Mouse (Mus musculus) hindbrain, embryonic 12.5 days (tissue): Measurements from ENCODE around the gene Gm15056. TPM values are rescaled to one million over a fixed set of nuclear protein-coding genes. Genes with fewer than 3 reads are reported as not detected.

Experiments used
- ATAC-seq: fragments of 200-750 bp; cut with Nextera tagmentation; 2 replicates; pipeline ENCODE4 v1.8.0; 2017; ENCODE audit warnings: moderate TSS enrichment; ENCODE audit not compliant: low FRiP score
- H3K27ac ChIP-seq: fragments of 300-500 bp; sonication (generic); 2 replicates; pipeline ENCODE4 v1.5.1; 2016; ENCODE audit warnings: mild to moderate bottlenecking
- H3K27me3 ChIP-seq: fragments of 300-500 bp; sonication (generic); 2 replicates; pipeline ENCODE4 v1.6.1; 2016; ENCODE audit warnings: mild to moderate bottlenecking
- H3K36me3 ChIP-seq: fragments of 300-500 bp; sonication (generic); 2 replicates; pipeline ENCODE4 v1.6.1; 2016; ENCODE audit warnings: mild to moderate bottlenecking
- H3K4me1 ChIP-seq: fragments of 300-500 bp; sonication (generic); 2 replicates; pipeline ENCODE4 v1.6.1; 2016
- H3K4me2 ChIP-seq: fragments of 300-500 bp; sonication (generic); replicated peaks from 2 replicates; pipeline ENCODE4 v1.6.1; 2016; ENCODE audit warnings: mild to moderate bottlenecking
- H3K4me3 ChIP-seq: fragments of 300-500 bp; sonication (generic); 2 replicates; pipeline ENCODE4 v1.5.1; 2016; ENCODE audit warnings: mild to moderate bottlenecking
- H3K9ac ChIP-seq: fragments of 300-500 bp; sonication (generic); 2 replicates; pipeline ENCODE4 v1.6.1; 2016; ENCODE audit warnings: mild to moderate bottlenecking, moderate library complexity
- H3K9me3 ChIP-seq: fragments of 300-500 bp; sonication (generic); replicated peaks from 2 replicates; pipeline ENCODE4 v1.6.1; 2016; ENCODE audit warnings: mild to moderate bottlenecking
- WGBS: fragments of 180-500 bp; shearing (Covaris S2); methylation state at CpG from one replicate; pipeline ENCODE4 v1.1.7; 2016; 5-methylcytosine and 5-hydroxymethylcytosine counted together
- polyA plus RNA-seq: library from polyadenylated mRNA; unstranded; fragments of >200 nt; fragmentation: Nextera tagmentation; extraction: Ambion mirVana; gene quantifications from 2 replicates; pipeline ENCODE4 v1.2.1, GENCODE M21; 2016

Gene Gm15056
- polyA plus RNA-seq, result not detected in 2 replicates

DNA sequence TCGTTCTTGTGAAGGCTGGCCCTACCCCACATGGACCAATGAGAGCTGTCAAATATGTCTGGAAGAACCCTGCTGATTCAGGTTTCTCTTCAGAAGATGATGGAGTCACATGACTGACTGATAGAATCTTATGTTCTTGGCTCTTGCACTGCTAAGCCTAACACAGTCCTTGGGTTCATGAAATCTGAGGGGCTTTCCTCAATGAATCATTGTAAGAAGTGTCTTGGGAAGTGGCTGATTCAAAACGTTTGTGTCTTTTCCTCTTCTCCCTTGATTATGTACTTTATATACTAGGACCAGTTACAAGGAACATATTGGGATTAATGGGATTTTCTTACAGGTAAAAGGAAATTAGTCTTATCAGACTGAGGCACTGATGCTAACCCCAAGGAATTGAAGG, at the start of gene Gm15056:
Gene Gm15056, minus strand, starts transcription at position 101 of the 400 bp plus-strand sequence.
- Histone ChIP-seq H3K36me3 (no peaks in the 10 kb centered on the region), H3K27ac (no peak within 1 kb of the TSS), H3K9ac (no peak within 1 kb of the TSS), H3K4me1 (no peaks in the 10 kb centered on the region), H3K4me3 (no peak within 1 kb of the TSS), H3K4me2 (no peak within 1 kb of the TSS), H3K27me3 (no peaks in the 10 kb centered on the region), H3K9me3 (peaks cover 32% of the 10 kb centered on the region)
- no peak for ATAC-seq
- 48% methylated on average over 2 of the region's 2 CpGs for WGBS

- Histone ChIP-seq H3K4me1 (no peaks in the 10 kb centered on the region), H3K27me3 (no peaks in the 10 kb centered on the region), H3K36me3 (no peaks in the 10 kb centered on the region), H3K9ac (no peak within 1 kb of the TSS), H3K9me3 (peaks cover 22% of the 10 kb centered on the region), H3K4me3 (no peak within 1 kb of the TSS), H3K4me2 (no peak within 1 kb of the TSS), H3K27ac (no peak within 1 kb of the TSS)
- WGBS, result 92% methylated on average over 3 of the region's 3 CpGs
- ATAC-seq, result no peak
Measured at GRCm38 (mm10) chr8:20944610-20945009, 42.2 kb upstream of the Gm15056 start, which contains the start of gene AY761185. Gene AY761185, minus strand, starts transcription at chr8:20944710.

DNA sequence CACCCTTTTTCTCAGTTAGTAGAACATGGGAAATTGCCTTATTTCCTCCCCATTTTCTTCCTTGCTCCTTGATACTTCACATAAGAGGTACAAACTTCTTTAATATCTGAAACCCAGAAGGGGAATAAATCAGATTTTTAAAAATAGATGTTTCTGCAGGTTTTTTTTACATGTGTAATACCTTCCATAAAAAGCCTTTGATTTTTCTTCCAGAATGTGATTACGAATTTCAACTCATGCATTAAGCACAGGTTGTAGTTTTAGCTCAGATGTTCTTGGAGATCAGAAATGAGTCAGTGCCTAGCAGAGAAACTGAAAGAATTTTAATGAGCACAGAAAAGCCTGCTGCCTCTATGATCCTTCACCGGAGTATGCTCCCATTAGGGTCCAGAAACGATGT, 19.5 kb upstream of the Gm15056 start, which contains the start of gene Gm6040:
Gene Gm6040, minus strand, starts transcription at position 101 of the 400 bp plus-strand sequence.
- H3K27ac ChIP-seq, result no peak within 1 kb of the TSS
- 78% methylated on average over 3 of the region's 3 CpGs for WGBS
- no peaks in the 10 kb centered on the region for H3K27me3 ChIP-seq
- no peak within 1 kb of the TSS for H3K4me2 ChIP-seq
- no peaks in the 10 kb centered on the region for H3K4me1 ChIP-seq
- no peak for ATAC-seq
- no peaks in the 10 kb centered on the region for H3K36me3 ChIP-seq
- no peak within 1 kb of the TSS for H3K4me3 ChIP-seq
- H3K9ac ChIP-seq, result no peak within 1 kb of the TSS
- H3K9me3 ChIP-seq, result peaks cover 37% of the 10 kb centered on the region

GRCm38 (mm10) chr8:20912288-20912687, 9.9 kb upstream of the Gm15056 start:
- Histone ChIP-seq H3K4me2 (no peak overlapping the region), H3K4me1 (no peaks in the 10 kb centered on the region), H3K9ac (no peak overlapping the region), H3K27me3 (no peaks in the 10 kb centered on the region), H3K4me3 (no peak overlapping the region), H3K36me3 (no peaks in the 10 kb centered on the region), H3K27ac (no peak overlapping the region), H3K9me3 (peaks cover 14% of the 10 kb centered on the region)
- WGBS, result 82% methylated on average over 1 of the region's 1 CpGs
- ATAC-seq, result no peak

DNA sequence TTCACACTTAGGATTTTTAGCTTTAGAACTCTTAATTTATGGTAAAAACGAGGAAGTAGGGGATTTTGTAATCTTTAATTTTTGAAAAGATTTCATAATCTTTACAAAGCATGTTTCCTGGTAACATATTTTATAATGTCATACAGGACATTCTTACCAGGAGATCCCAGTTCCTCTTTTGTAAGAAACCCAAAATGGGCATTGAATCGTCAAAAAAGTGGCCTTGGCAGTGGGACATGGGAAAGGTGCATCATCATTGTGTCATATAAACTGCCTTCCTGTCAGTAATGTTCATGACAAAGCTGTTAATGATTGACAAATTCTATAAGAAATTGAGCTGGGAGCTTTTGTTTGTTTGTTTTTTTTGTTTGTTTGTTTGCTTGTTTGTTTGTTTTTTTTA, 5.8 kb upstream of the Gm15056 start:
- H3K27ac ChIP-seq, result no peak overlapping the region
- H3K4me2 ChIP-seq, result no peak overlapping the region
- H3K4me3 ChIP-seq, result no peak overlapping the region
- 71% methylated on average over 2 of the region's 2 CpGs for whole genome bisulfite sequencing
- H3K9ac ChIP-seq, result no peak overlapping the region
- H3K27me3 ChIP-seq, result no peaks in the 10 kb centered on the region
- H3K9me3 ChIP-seq, result peaks cover 13% of the 10 kb centered on the region
- H3K36me3 ChIP-seq, result no peaks in the 10 kb centered on the region
- ATAC-seq, result no peak
- no peaks in the 10 kb centered on the region for H3K4me1 ChIP-seq

DNA sequence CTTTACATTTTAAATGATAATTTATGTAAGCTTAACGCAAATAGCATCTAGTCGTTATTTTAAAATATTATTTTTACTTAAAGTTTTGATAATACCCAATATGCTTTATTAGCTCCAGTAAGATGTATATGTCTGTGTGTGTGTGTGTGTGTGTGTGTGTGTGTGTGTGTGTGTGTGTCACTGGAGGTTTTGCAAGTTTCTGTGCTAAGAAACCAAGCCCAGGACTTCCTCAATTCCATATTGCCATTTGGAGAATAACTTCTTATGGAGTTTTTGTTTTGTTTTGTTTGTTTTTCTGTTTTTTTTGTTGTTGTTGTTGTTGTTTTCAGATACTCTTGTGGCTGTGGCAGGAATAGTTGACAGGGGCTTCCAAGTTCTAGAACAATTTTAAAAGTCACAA, 4.7 kb upstream of the Gm15056 start:
- ATAC-seq, result no peak
- WGBS, result 85% methylated on average over 2 of the region's 2 CpGs

GRCm38 (mm10) chr8:20892369-20892768, 10.1 kb downstream of the Gm15056 start, which contains the start of gene Defb33:
Gene Defb33, plus strand, starts transcription at chr8:20892669.
- H3K36me3 ChIP-seq, result no peaks in the 10 kb centered on the region
- no peak within 1 kb of the TSS for H3K4me2 ChIP-seq
- H3K27ac ChIP-seq, result no peak within 1 kb of the TSS
- H3K27me3 ChIP-seq, result no peaks in the 10 kb centered on the region
- no peak for ATAC-seq
- peaks cover 41% of the 10 kb centered on the region for H3K9me3 ChIP-seq
- no peak within 1 kb of the TSS for H3K4me3 ChIP-seq
- no peaks in the 10 kb centered on the region for H3K4me1 ChIP-seq
- H3K9ac ChIP-seq, result no peak within 1 kb of the TSS
- WGBS, result 90% methylated on average over 2 of the region's 2 CpGs

More for the DNA sequence above, 4.7 kb upstream of the Gm15056 start:
- Histone ChIP-seq H3K36me3 (no peaks in the 10 kb centered on the region), H3K9ac (no peak overlapping the region), H3K4me3 (no peak overlapping the region), H3K9me3 (peaks cover 13% of the 10 kb centered on the region), H3K27ac (no peak overlapping the region), H3K4me1 (no peaks in the 10 kb centered on the region), H3K27me3 (no peaks in the 10 kb centered on the region), H3K4me2 (no peak overlapping the region)

GRCm38 (mm10) chr8:20874608-20875007, 27.8 kb downstream of the Gm15056 start:
- no peaks in the 10 kb centered on the region for H3K27me3 ChIP-seq
- no peak for ATAC-seq
- H3K27ac ChIP-seq, result no peak overlapping the region
- H3K9me3 ChIP-seq, result peaks cover 13% of the 10 kb centered on the region; the same call in 1 of the 2 replicates
- H3K4me3 ChIP-seq, result no peak overlapping the region
- no peaks in the 10 kb centered on the region for H3K36me3 ChIP-seq
- H3K4me1 ChIP-seq, result no peaks in the 10 kb centered on the region
- H3K9ac ChIP-seq, result no peak overlapping the region
- WGBS, result 33% methylated on average over 6 of the region's 6 CpGs
- H3K4me2 ChIP-seq, result no peak overlapping the region

Other genes starting within 250 kb of the Gm15056 start
- gene Defb33, start 10.0 kb downstream of the Gm15056 start, polyA plus RNA-seq, result not detected in 2 replicates
- gene Gm6040, start 19.4 kb upstream of the Gm15056 start, polyA plus RNA-seq, result not detected in 2 replicates
- gene AY761185, start 42.1 kb upstream of the Gm15056 start, polyA plus RNA-seq, result not detected in 2 replicates
- gene Defa21, start 122.9 kb upstream of the Gm15056 start, polyA plus RNA-seq, result not detected in 2 replicates
- not detected in 2 replicates for gene Defa23, start 152.4 kb upstream of the Gm15056 start, polyA plus RNA-seq
- not detected in 2 replicates for gene Defa35, start 162.4 kb upstream of the Gm15056 start, polyA plus RNA-seq
- gene Defa25, start 181.8 kb upstream of the Gm15056 start, polyA plus RNA-seq, result not detected in 2 replicates
- not detected in 2 replicates for gene Gm14851, start 193.4 kb upstream of the Gm15056 start, polyA plus RNA-seq
- not detected in 2 replicates for gene Defa30, start 232.0 kb upstream of the Gm15056 start, polyA plus RNA-seq